Mouse (Mus musculus): Measurements from ENCODE around the gene Tbc1d24. TPM values are rescaled to one million over a fixed set of nuclear protein-coding genes. Genes with fewer than 3 reads are reported as not detected.

The Tbc1d24 gene
- polyA plus RNA-seq, 1 experiment: 1.1 TPM

DNA sequence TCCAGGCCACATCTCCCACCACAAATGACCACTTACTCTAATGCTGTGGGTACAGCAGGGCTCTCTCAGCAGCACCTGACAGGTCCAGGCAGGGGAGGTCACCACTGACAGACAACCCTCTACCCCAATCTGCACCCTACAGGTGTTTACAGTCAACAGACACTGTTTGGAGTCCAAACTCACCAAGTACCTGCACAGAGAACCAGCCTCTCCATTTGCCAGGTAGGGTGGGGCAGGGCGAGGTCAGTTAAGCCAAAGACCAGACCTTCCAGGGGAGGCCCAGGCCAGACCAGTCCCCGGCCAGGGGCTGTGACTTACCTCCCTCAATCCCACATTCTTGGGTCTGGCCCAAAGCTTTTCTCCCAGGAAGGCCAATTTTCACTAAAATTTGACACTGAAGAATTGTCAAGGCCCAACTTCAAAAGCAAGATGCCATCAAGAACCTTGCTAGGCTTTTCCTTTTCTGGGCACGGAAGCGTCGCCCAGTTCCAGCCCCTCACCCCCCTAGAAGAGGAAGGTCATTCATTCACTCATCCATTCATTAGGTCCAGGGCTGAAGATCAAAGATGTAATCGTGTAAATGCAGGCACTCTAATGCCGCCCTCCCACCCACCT is 37.4 kb downstream of the Tbc1d24 start:
- peaks cover 72% of the 10 kb centered on the region for H3K4me1 ChIP-seq
- H3K36me3 ChIP-seq (replicated peaks; ENCODE audit: low read length): peaks cover 37% of the 10 kb centered on the region
- H3K9me3 ChIP-seq: no peaks in the 10 kb centered on the region
- TF ChIP-seq FLI1 (IDR thresholded peaks at IDR 0.05; ENCODE audit: low read length): no peak
- TF ChIP-seq GATA1 (IDR thresholded peaks at IDR 0.05; ENCODE audit: borderline replicate concordance, low read length): no peak
- peak overlapping the region; percentile 99 for H3K4me3 ChIP-seq (replicated peaks)
- H3K27me3 ChIP-seq (replicated peaks): no peaks in the 10 kb centered on the region

DNA sequence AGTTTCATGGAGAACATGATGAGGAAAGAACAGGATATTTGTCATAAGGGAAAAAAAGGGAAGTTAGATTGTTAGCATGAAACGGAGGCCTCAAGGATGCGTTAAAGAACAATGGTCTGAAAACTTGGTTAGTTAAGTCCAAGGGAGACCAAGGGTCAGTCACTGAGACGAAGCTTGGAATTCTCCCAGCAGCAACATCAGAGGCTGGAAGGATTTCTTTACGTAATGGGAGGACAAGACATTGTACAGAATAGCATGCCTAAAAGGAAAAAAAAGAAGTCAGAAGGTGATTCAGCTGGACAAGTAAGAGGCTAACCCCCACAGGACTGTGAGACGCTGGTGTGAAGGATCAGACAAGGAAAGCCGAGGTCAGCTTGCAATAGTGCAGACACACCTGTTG is 38.2 kb downstream of the Tbc1d24 start:
- H3K27me3 ChIP-seq (replicated peaks): no peaks in the 10 kb centered on the region
- no peak for TF ChIP-seq GATA1 (IDR thresholded peaks at IDR 0.05; ENCODE audit: borderline replicate concordance, low read length)
- no peak for TF ChIP-seq FLI1 (IDR thresholded peaks at IDR 0.05; ENCODE audit: low read length)
- H3K4me3 ChIP-seq (replicated peaks): peak overlapping the region; percentile 99
- H3K36me3 ChIP-seq (replicated peaks; ENCODE audit: low read length): peaks cover 37% of the 10 kb centered on the region
- H3K9me3 ChIP-seq: no peaks in the 10 kb centered on the region
- H3K4me1 ChIP-seq: peaks cover 75% of the 10 kb centered on the region

DNA sequence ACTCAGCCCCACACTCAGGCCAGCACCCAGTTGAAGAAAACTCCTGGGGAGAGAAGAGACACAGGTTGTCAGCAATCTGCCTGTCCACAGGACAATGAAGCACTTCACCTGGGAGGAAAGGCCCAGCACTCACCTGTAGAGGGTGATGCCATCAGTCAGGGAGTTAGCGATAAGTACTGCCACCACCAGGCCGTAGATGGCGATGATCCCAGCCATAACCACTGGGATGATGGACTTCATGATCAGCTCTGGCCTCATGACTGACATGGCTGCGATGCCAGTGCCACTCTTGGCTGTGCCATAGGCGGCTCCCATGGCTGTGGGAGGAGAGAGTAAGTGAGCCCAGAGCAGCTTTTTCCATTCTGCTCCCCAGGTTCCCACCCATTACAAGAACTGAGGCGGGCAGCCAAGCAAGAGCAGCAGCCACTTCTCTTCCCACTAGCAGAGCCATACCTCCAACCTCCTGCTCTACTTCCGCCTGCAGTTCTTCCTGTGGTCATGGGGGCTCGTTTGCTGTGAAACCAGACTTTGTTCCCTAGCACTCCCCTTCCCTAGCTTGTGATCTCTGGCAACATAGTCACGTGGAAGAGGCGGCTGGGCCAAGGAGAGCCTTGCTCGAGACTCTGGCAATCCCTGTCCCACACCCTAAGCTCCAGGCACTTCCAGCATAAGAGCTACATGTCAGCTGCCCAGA is 40.6 kb downstream of the Tbc1d24 start:
- no peaks in the 10 kb centered on the region for H3K27me3 ChIP-seq (replicated peaks)
- H3K9me3 ChIP-seq: no peaks in the 10 kb centered on the region
- peak overlapping the region; percentile 9 for H3K4me3 ChIP-seq (replicated peaks)
- peaks cover 67% of the 10 kb centered on the region for H3K4me1 ChIP-seq
- H3K36me3 ChIP-seq (replicated peaks; ENCODE audit: low read length): peaks cover 56% of the 10 kb centered on the region
- TF ChIP-seq GATA1 (IDR thresholded peaks at IDR 0.05; ENCODE audit: borderline replicate concordance, low read length) (no peak), FLI1 (IDR thresholded peaks at IDR 0.05; ENCODE audit: low read length) (no peak)

DNA sequence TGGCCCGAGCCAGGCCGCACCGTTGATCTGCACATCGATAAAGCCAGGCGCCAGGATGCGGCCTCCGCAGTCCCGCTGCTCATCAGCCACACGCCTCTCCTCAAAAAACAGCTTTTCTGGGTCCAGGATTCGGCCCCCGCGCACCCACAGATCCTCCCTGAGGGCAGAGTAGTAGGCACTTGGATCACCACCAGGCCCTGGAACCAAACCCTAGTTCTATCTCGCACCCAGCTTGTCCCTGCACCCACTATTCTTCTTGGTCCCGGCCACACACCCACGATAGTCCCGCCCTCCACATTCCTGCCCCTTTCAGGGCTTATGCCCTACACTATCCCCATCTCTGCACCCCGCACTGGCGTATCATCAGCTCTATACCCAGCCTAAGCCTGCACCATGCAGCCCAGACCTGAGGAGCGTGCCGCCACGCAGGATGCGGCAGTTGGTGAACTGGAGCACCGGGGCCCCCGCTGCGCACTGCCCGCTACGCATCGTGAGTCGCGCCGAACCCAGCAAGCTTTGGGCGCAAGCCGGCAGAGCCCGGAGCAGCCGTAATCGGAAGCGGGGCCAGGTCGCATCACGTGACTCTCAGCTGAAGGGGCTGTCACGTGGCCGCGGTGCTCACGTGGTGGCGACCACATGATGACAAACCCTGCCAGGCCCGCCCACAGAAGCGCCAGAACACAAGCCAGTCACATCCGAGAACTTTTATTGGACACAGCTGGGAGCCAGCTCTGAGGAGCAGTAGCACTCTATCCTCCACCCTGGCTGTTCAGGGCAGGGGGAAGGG is 42.0 kb downstream of the Tbc1d24 start, which contains the start of gene Amdhd2:
TSS of gene Amdhd2 (minus strand) at position 591 of the 787 bp plus-strand sequence.
- H3K4me3 ChIP-seq (replicated peaks): peak within 1 kb of the TSS; percentile 92
- H3K36me3 ChIP-seq (replicated peaks; ENCODE audit: low read length): peaks cover 65% of the 10 kb centered on the region
- 0 out of 3 replicates have a peak, but pooled peaks have one; percentile 7 for TF ChIP-seq GATA1 (IDR thresholded peaks at IDR 0.05; ENCODE audit: borderline replicate concordance, low read length)
- TF ChIP-seq FLI1 (IDR thresholded peaks at IDR 0.05; ENCODE audit: low read length): no peak
- peaks cover 73% of the 10 kb centered on the region for H3K4me1 ChIP-seq
- H3K27me3 ChIP-seq (replicated peaks): no peaks in the 10 kb centered on the region
- no peaks in the 10 kb centered on the region for H3K9me3 ChIP-seq

DNA sequence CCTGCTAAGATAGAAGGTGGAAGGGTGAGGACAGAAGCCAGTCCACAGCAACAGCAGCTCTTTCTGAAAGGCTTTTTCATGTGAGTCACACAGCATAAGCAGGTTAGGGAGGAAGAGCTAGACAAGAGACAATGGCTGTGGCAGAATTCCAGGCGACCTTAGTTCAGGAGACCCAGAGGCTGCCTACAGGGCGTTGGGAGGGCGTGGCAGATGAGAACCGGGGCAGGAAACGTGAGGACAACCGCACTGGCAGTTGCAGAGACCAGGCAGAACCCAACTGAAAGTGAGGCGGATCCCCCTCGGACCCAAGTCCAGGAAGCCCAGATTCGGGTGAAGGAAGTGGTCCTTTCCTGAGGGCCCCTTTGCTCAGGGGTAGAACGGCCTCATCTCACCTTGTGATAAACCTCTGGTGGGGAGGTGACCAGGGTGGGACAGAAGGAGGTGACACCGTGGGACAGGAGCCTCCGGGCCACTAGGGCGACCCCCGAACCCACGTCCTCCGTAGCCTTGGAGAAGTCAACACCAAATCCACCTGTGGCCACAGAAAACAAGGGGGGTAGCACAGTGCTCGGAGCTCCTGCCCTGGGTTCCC is 42.7 kb downstream of the Tbc1d24 start:
- H3K4me3 ChIP-seq (replicated peaks): peak overlapping the region; percentile 92
- TF ChIP-seq FLI1 (IDR thresholded peaks at IDR 0.05; ENCODE audit: low read length) (no peak), GATA1 (IDR thresholded peaks at IDR 0.05; ENCODE audit: borderline replicate concordance, low read length) (no peak)
- H3K27me3 ChIP-seq (replicated peaks): no peaks in the 10 kb centered on the region
- peaks cover 65% of the 10 kb centered on the region for H3K36me3 ChIP-seq (replicated peaks; ENCODE audit: low read length)
- H3K9me3 ChIP-seq: no peaks in the 10 kb centered on the region
- peaks cover 67% of the 10 kb centered on the region for H3K4me1 ChIP-seq

DNA sequence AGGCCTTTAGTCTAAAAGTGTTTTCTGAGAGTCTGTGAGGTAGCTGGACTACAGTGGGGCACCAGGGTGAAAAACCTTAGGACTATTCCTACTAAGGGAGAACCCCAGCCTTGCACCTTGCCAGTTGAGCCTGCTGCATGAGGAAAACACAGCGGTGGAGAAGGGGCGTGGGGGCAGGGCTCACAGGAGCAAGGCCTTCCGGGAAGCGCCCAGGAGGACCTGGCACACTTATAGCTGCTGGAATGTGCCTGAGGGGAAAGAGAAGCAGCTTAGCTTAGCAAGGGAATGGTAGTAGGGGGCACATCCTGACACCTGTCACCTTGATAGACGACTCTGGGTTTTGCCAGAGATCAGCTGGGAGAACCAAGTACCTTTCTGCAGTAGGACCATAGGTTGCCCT is 43.9 kb downstream of the Tbc1d24 start:
- no peaks in the 10 kb centered on the region for H3K9me3 ChIP-seq
- H3K4me1 ChIP-seq: peaks cover 60% of the 10 kb centered on the region
- H3K36me3 ChIP-seq (replicated peaks; ENCODE audit: low read length): peaks cover 65% of the 10 kb centered on the region
- TF ChIP-seq GATA1 (IDR thresholded peaks at IDR 0.05; ENCODE audit: borderline replicate concordance, low read length) (no peak), FLI1 (IDR thresholded peaks at IDR 0.05; ENCODE audit: low read length) (no peak)
- no peaks in the 10 kb centered on the region for H3K27me3 ChIP-seq (replicated peaks)
- peak overlapping the region; percentile 74 for H3K4me3 ChIP-seq (replicated peaks)

DNA sequence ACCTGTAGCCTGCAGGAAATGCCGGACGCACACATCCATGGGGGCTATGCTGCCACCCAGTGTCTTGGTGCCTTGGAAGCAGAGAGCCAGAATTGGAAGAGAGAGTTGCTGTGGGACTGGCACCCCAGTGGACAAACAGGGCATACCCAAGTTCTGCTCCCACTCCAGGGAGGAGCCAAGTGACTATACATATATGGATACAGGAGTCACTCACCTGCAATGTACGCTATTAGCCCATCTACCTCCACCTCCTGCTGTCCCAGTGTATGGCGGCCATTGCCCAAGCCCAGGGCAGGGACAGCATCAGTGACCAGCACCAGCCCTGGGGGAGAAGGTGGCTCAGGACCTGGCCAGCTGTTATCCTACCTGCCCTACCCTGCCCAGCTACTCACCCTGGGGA is 47.8 kb downstream of the Tbc1d24 start:
- H3K4me1 ChIP-seq: peaks cover 40% of the 10 kb centered on the region
- no peaks in the 10 kb centered on the region for H3K27me3 ChIP-seq (replicated peaks)
- no peak overlapping the region for H3K4me3 ChIP-seq (replicated peaks)
- peaks cover 72% of the 10 kb centered on the region for H3K36me3 ChIP-seq (replicated peaks; ENCODE audit: low read length)
- H3K9me3 ChIP-seq: no peaks in the 10 kb centered on the region
- TF ChIP-seq FLI1 (IDR thresholded peaks at IDR 0.05; ENCODE audit: low read length): no peak
- TF ChIP-seq GATA1 (IDR thresholded peaks at IDR 0.05; ENCODE audit: borderline replicate concordance, low read length): no peak

DNA sequence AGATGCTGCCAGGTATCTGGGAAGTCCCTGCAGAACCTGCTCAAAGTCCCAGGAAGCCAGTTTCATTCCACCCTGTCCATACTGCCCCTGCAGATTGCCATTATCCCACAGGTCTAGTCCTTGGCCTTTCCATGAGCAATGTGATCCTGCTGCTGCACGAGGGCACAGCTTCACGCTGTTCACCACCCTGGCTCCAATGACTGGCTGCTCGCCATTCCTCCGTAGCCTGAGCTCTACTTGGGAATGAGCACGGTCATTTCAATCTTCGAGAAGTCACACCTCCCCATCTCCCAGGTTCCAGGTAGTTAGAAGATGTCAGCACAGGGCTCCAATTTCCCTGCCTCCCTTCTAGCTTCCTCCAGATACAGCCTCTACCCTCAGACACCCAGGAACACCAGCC is 48.2 kb downstream of the Tbc1d24 start:
- Histone ChIP-seq H3K27me3 (replicated peaks) (no peaks in the 10 kb centered on the region), H3K36me3 (replicated peaks; ENCODE audit: low read length) (peaks cover 72% of the 10 kb centered on the region), H3K4me3 (replicated peaks) (no peak overlapping the region)

DNA sequence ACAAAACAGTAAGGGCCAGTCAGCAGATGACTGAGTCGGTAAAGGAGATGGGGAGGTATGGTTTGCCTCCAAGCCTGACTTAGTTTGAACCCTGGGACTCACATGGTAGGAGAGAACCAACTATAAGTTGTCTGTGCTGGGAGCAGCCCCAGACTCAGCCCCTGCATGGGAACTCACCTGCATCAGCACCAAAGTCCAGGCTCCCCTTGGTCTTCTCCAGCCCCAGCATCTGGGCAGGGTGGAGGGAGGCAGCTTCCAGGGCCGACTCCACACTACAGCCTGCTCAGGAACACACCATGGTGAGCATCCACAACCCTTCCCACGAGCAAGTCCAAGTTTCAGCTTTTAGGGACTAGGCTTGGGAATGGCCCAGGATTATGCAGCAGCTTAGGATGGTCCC is 49.0 kb downstream of the Tbc1d24 start:
- H3K9me3 ChIP-seq: no peaks in the 10 kb centered on the region
- no peaks in the 10 kb centered on the region for H3K27me3 ChIP-seq (replicated peaks)
- peaks cover 66% of the 10 kb centered on the region for H3K36me3 ChIP-seq (replicated peaks; ENCODE audit: low read length)
- H3K4me3 ChIP-seq (replicated peaks): no peak overlapping the region
- peaks cover 39% of the 10 kb centered on the region for H3K4me1 ChIP-seq
- no peak for TF ChIP-seq FLI1 (IDR thresholded peaks at IDR 0.05; ENCODE audit: low read length)
- no peak for TF ChIP-seq GATA1 (IDR thresholded peaks at IDR 0.05; ENCODE audit: borderline replicate concordance, low read length)

More for the DNA sequence above, 48.2 kb downstream of the Tbc1d24 start:
- TF ChIP-seq GATA1 (IDR thresholded peaks at IDR 0.05; ENCODE audit: borderline replicate concordance, low read length) (no peak), FLI1 (IDR thresholded peaks at IDR 0.05; ENCODE audit: low read length) (no peak)
- Histone ChIP-seq H3K9me3 (no peaks in the 10 kb centered on the region), H3K4me1 (peaks cover 40% of the 10 kb centered on the region)

Measured in megakaryocyte, embryonic 14.5 days (primary cell).